Mouse (Mus musculus) left cerebral cortex, postnatal 25 days (tissue): ENCODE results near the gene Mbtps1. TPM values are rescaled to one million over a fixed set of nuclear protein-coding genes. Genes with fewer than 3 reads are reported as not detected.

Source experiments
- DNase-seq, 2 experiments: peaks; one replicate each; pipeline ENCODE4 v3.0.0; 2022; ENCODE audit warnings: low spot score in 2 of 2, mixed read lengths in 1 of 2
- intact Hi-C: fragments of 180-260 bp; cut with DNase I; formaldehyde crosslinking; loops from one replicate; pipeline ENCODE4 v1.15.1; 2025
- total RNA-seq, 2 experiments: library from RNA; stranded (reverse); gene quantifications; 2 replicates each; pipeline ENCODE4 v1.2.3; 2021

The Mbtps1 gene
- total RNA-seq, 2 experiments from 2014 or later, result 62.3 to 68.5 TPM

GRCm38 (mm10) chr8:119566367-119566766, 7.8 kb upstream of the Mbtps1 start:
- intact Hi-C loops, result no loop called here
- DNase-seq, result no peak

- no peak for DNase-seq
- intact Hi-C loops, result no loop called here
These were observed 5.3 kb upstream of the Mbtps1 start for GRCm38 (mm10) chr8:119563849-119564251.

- intact Hi-C loops, result loop anchor here (2.0 kb wide), 1 partner anchor 15 kb away; the partner anchor contains the start of genes Dnaaf1 and Hsdl1
- DNase-seq, result no peak
These were observed 826 bp upstream of the Mbtps1 start for GRCm38 (mm10) chr8:119559402-119559720.

GRCm38 (mm10) chr8:119557821-119558602, 523 bp downstream of the Mbtps1 start:
- DNase-seq, result no peak
- intact Hi-C loops, result loop anchor here (2.0 kb wide), 1 partner anchor 17 kb away; the partner anchor contains the start of genes Dnaaf1 and Hsdl1

- intact Hi-C loops, result no loop called here
- DNase-seq, result no peak
These were observed 1.4 kb downstream of the Mbtps1 start for GRCm38 (mm10) chr8:119557132-119557531.

GRCm38 (mm10) chr8:119555861-119556260, 2.7 kb downstream of the Mbtps1 start:
- intact Hi-C loops, result no loop called here
- DNase-seq, result no peak

GRCm38 (mm10) chr8:119552967-119553366, 5.6 kb downstream of the Mbtps1 start:
- intact Hi-C loops, result no loop called here
- DNase-seq, result no peak

- intact Hi-C loops, result no loop called here
- DNase-seq, result no peak
These were observed 9.9 kb downstream of the Mbtps1 start for GRCm38 (mm10) chr8:119548560-119549113.

- intact Hi-C loops, result no loop called here
- DNase-seq, result no peak
These were observed 11.4 kb downstream of the Mbtps1 start for GRCm38 (mm10) chr8:119547019-119547691.

GRCm38 (mm10) chr8:119545791-119546190, 12.7 kb downstream of the Mbtps1 start:
- DNase-seq, result no peak
- intact Hi-C loops, result no loop called here

GRCm38 (mm10) chr8:119545180-119545579, 13.4 kb downstream of the Mbtps1 start:
- intact Hi-C loops, result no loop called here

GRCm38 (mm10) chr8:119544606-119545005, 13.9 kb downstream of the Mbtps1 start:
- DNase-seq, result no peak
- intact Hi-C loops, result no loop called here

More at GRCm38 (mm10) chr8:119545180-119545579, 13.4 kb downstream of the Mbtps1 start:
- peak in 1 of 2 experiments; percentile 9 for DNase-seq

- intact Hi-C loops, result no loop called here
- peak; percentile 67 to 94 for DNase-seq
These were observed 26.6 kb downstream of the Mbtps1 start for GRCm38 (mm10) chr8:119531973-119532372.

- intact Hi-C loops, result no loop called here
- DNase-seq, result no peak
These were observed 27.1 kb downstream of the Mbtps1 start for GRCm38 (mm10) chr8:119531397-119531796.

- no peak for DNase-seq
- intact Hi-C loops, result no loop called here
These were observed 27.6 kb downstream of the Mbtps1 start for GRCm38 (mm10) chr8:119530937-119531336.

GRCm38 (mm10) chr8:119528762-119529161, 29.8 kb downstream of the Mbtps1 start:
- DNase-seq, result no peak
- intact Hi-C loops, result no loop called here

GRCm38 (mm10) chr8:119520102-119520501, 38.4 kb downstream of the Mbtps1 start:
- intact Hi-C loops, result loop anchor here (5.0 kb wide), 1 partner anchor 73 kb away; the partner anchor contains the start of gene Necab2

GRCm38 (mm10) chr8:119516674-119517073, 41.9 kb downstream of the Mbtps1 start:
- DNase-seq, result no peak
- intact Hi-C loops, result no loop called here

More at GRCm38 (mm10) chr8:119520102-119520501, 38.4 kb downstream of the Mbtps1 start:
- no peak for DNase-seq

GRCm38 (mm10) chr8:119515767-119516166, 42.8 kb downstream of the Mbtps1 start:
- DNase-seq, result no peak
- intact Hi-C loops, result no loop called here

- DNase-seq, result no peak
- intact Hi-C loops, result no loop called here
These were observed 43.6 kb downstream of the Mbtps1 start for GRCm38 (mm10) chr8:119514940-119515339.

GRCm38 (mm10) chr8:119513405-119513804, 45.1 kb downstream of the Mbtps1 start:
- no peak for DNase-seq
- intact Hi-C loops, result no loop called here
